Mouse (Mus musculus): Measurements from ENCODE around the gene Fpgs. TPM values are rescaled to one million over a fixed set of nuclear protein-coding genes. Genes with fewer than 3 reads are reported as not detected.

The Fpgs gene
- total RNA-seq (2014; rRNA removed) (22.4 and 31.5 TPM in 2 replicates), polyA plus RNA-seq (2015; fragmentation: Nextera tagmentation; extraction: Ambion mirVana) (20.7 and 22.0 TPM in 2 replicates)

DNA sequence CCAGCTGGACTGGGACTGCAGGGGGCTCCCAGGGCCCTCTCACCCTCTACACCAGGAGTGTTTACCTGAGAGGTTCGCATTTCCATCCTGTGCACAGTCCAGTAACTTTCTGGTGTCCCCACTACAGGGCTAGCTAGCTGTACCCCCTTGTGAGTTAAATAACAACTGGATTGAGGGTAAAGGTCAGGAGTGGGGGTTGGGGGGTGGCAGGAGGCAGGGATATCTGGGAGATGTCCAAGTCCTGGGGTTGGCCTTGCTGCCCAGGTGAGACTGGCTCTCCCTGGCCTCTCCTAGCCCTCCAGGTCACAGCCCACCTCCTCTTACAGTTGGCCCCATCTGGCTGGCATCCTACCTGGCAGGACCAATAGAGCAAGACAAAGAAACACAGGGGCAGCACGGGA, at the start of gene Fpgs:
Fpgs (minus strand) TSS at position 125 of the 401 bp plus-strand sequence.
- WGBS: 90% methylated on average over 2 of the region's 2 CpGs
- H3K27me3 ChIP-seq (ENCODE audit: insufficient read depth, low read length): no peaks in the 10 kb centered on the region
- no peak for TF ChIP-seq CTCF (IDR thresholded peaks at IDR 0.05; ENCODE audit: low read depth)
- peaks cover 53% of the 10 kb centered on the region for H3K36me3 ChIP-seq (ENCODE audit: insufficient read depth)
- H3K4me3 ChIP-seq (ENCODE audit: low read depth, low read length): no peak within 1 kb of the TSS
- no peaks in the 10 kb centered on the region for H3K4me1 ChIP-seq (ENCODE audit: insufficient read depth)
- DNase-seq (no peak), ATAC-seq (no peak)
- H3K4me2 ChIP-seq (ENCODE audit: low read depth): no peak within 1 kb of the TSS
- H3K9me3 ChIP-seq (ENCODE audit: low read length): no peaks in the 10 kb centered on the region
- H3K27ac ChIP-seq (ENCODE audit: low read depth, low read length): no peak within 1 kb of the TSS
- H3K9ac ChIP-seq: no peak within 1 kb of the TSS

GRCm38 (mm10) chr2:32752181-32752580, 48.2 kb upstream of the Fpgs start:
- peaks cover 74% of the 10 kb centered on the region for H3K36me3 ChIP-seq (ENCODE audit: insufficient read depth)
- ATAC-seq (no peak), DNase-seq (no peak)
- H3K27me3 ChIP-seq (ENCODE audit: insufficient read depth, low read length): no peaks in the 10 kb centered on the region
- H3K9ac ChIP-seq: no peak overlapping the region
- no peak overlapping the region for H3K27ac ChIP-seq (ENCODE audit: low read depth, low read length)
- no peak overlapping the region for H3K4me3 ChIP-seq (ENCODE audit: low read depth, low read length)
- WGBS: 66% methylated on average over 10 of the region's 10 CpGs
- TF ChIP-seq CTCF (IDR thresholded peaks at IDR 0.05; ENCODE audit: low read depth): peak; percentile 30; the same call in 1 of the 2 replicates
- no peaks in the 10 kb centered on the region for H3K9me3 ChIP-seq (ENCODE audit: low read length)
- H3K4me2 ChIP-seq (ENCODE audit: low read depth): no peak overlapping the region
- no peaks in the 10 kb centered on the region for H3K4me1 ChIP-seq (ENCODE audit: insufficient read depth)

GRCm38 (mm10) chr2:32751665-32752033, 47.7 kb upstream of the Fpgs start:
- peak overlapping the region; percentile 13 for H3K4me2 ChIP-seq (ENCODE audit: low read depth)
- no peak overlapping the region for H3K27ac ChIP-seq (ENCODE audit: low read depth, low read length)
- DNase-seq (no peak), ATAC-seq (no peak)
- 0 out of 2 replicates have a peak overlapping the region, but pooled peaks have one; percentile 10 for H3K9ac ChIP-seq
- TF ChIP-seq CTCF (IDR thresholded peaks at IDR 0.05; ENCODE audit: low read depth): no peak
- H3K27me3 ChIP-seq (ENCODE audit: insufficient read depth, low read length): no peaks in the 10 kb centered on the region
- no peaks in the 10 kb centered on the region for H3K9me3 ChIP-seq (ENCODE audit: low read length)
- H3K36me3 ChIP-seq (ENCODE audit: insufficient read depth): peaks cover 79% of the 10 kb centered on the region
- WGBS: 25% methylated on average over 10 of the region's 10 CpGs
- H3K4me3 ChIP-seq (ENCODE audit: low read depth, low read length): no peak overlapping the region
- H3K4me1 ChIP-seq (ENCODE audit: insufficient read depth): no peaks in the 10 kb centered on the region

GRCm38 (mm10) chr2:32750887-32751664, 47.1 kb upstream of the Fpgs start:
- WGBS: 10% methylated on average over 31 of the region's 31 CpGs
- peak overlapping the region; percentile 13 for H3K4me2 ChIP-seq (ENCODE audit: low read depth)
- DNase-seq: peak; percentile 36
- H3K27me3 ChIP-seq (ENCODE audit: insufficient read depth, low read length): no peaks in the 10 kb centered on the region
- no peak overlapping the region for H3K4me3 ChIP-seq (ENCODE audit: low read depth, low read length)
- H3K9me3 ChIP-seq (ENCODE audit: low read length): no peaks in the 10 kb centered on the region
- TF ChIP-seq CTCF (IDR thresholded peaks at IDR 0.05; ENCODE audit: low read depth): no peak
- peaks cover 85% of the 10 kb centered on the region for H3K36me3 ChIP-seq (ENCODE audit: insufficient read depth)
- no peak overlapping the region for H3K9ac ChIP-seq
- peak; percentile 83 for ATAC-seq
- H3K4me1 ChIP-seq (ENCODE audit: insufficient read depth): no peaks in the 10 kb centered on the region
- H3K27ac ChIP-seq (ENCODE audit: low read depth, low read length): no peak overlapping the region

- Histone ChIP-seq H3K27ac (ENCODE audit: low read depth, low read length) (no peak overlapping the region), H3K27me3 (ENCODE audit: insufficient read depth, low read length) (no peaks in the 10 kb centered on the region), H3K36me3 (ENCODE audit: insufficient read depth) (peaks cover 94% of the 10 kb centered on the region), H3K9me3 (ENCODE audit: low read length) (no peaks in the 10 kb centered on the region), H3K9ac (no peak overlapping the region), H3K4me3 (ENCODE audit: low read depth, low read length) (no peak overlapping the region), H3K4me2 (ENCODE audit: low read depth) (no peak overlapping the region), H3K4me1 (ENCODE audit: insufficient read depth) (no peaks in the 10 kb centered on the region)
- WGBS: 73% methylated on average over 7 of the region's 7 CpGs
- 0 out of 2 replicates have a peak, but pooled peaks have one; percentile 13 for TF ChIP-seq CTCF (IDR thresholded peaks at IDR 0.05; ENCODE audit: low read depth)
- ATAC-seq (no peak), DNase-seq (no peak)
Observed at GRCm38 (mm10) chr2:32750199-32750598, 46.3 kb upstream of the Fpgs start.

GRCm38 (mm10) chr2:32749082-32749481, 45.1 kb upstream of the Fpgs start:
- Histone ChIP-seq H3K4me2 (ENCODE audit: low read depth) (no peak overlapping the region), H3K27ac (ENCODE audit: low read depth, low read length) (no peak overlapping the region), H3K9me3 (ENCODE audit: low read length) (no peaks in the 10 kb centered on the region), H3K27me3 (ENCODE audit: insufficient read depth, low read length) (no peaks in the 10 kb centered on the region), H3K36me3 (ENCODE audit: insufficient read depth) (peaks cover 94% of the 10 kb centered on the region), H3K4me1 (ENCODE audit: insufficient read depth) (no peaks in the 10 kb centered on the region), H3K9ac (no peak overlapping the region), H3K4me3 (ENCODE audit: low read depth, low read length) (no peak overlapping the region)
- 87% methylated on average over 16 of the region's 16 CpGs for WGBS
- ATAC-seq (no peak), DNase-seq (no peak)
- no peak for TF ChIP-seq CTCF (IDR thresholded peaks at IDR 0.05; ENCODE audit: low read depth)

GRCm38 (mm10) chr2:32744272-32744982, 40.5 kb upstream of the Fpgs start:
- Histone ChIP-seq H3K4me3 (ENCODE audit: low read depth, low read length) (no peak overlapping the region), H3K27me3 (ENCODE audit: insufficient read depth, low read length) (no peaks in the 10 kb centered on the region), H3K9me3 (ENCODE audit: low read length) (no peaks in the 10 kb centered on the region), H3K36me3 (ENCODE audit: insufficient read depth) (peaks cover 50% of the 10 kb centered on the region), H3K27ac (ENCODE audit: low read depth, low read length) (no peak overlapping the region), H3K4me1 (ENCODE audit: insufficient read depth) (peaks cover 8% of the 10 kb centered on the region; the same call in 1 of the 2 replicates), H3K4me2 (ENCODE audit: low read depth) (no peak overlapping the region), H3K9ac (no peak overlapping the region)
- TF ChIP-seq CTCF (IDR thresholded peaks at IDR 0.05; ENCODE audit: low read depth): no peak
- WGBS: 73% methylated on average over 15 of the region's 15 CpGs
- DNase-seq (no peak), ATAC-seq (no peak)

All from forebrain, postnatal 0 days (tissue).